Mouse (Mus musculus) spleen, postnatal 14 days (tissue): ENCODE measurements at regions not wholly inside any gene's neighbourhood (a gene's known extent, or its start where the extent isn't known, plus 50 kb on each side); places are given as distances from the start of the nearest gene placed in this dataset.
"Not testable (repeated sequence)": the region's sequence is repeated elsewhere in the genome, so short reads cannot be mapped to it uniquely, and the experiment has no call there.

Source experiments
- DNase-seq, 2 experiments: peaks; one replicate each; pipeline ENCODE4 v3.0.0; 2021 to 2022; ENCODE audit warnings: low spot score in 2 of 2

- DNase-seq, result not testable (repeated sequence)
Measured at GRCm38 (mm10) chr6:47679946-47680345, 84.8 kb upstream of the Ezh2 start.

- DNase-seq, result peak in 1 of 2 experiments; percentile 40
Measured at GRCm38 (mm10) chr6:47672741-47673140, 77.6 kb upstream of the Ezh2 start.

DNA sequence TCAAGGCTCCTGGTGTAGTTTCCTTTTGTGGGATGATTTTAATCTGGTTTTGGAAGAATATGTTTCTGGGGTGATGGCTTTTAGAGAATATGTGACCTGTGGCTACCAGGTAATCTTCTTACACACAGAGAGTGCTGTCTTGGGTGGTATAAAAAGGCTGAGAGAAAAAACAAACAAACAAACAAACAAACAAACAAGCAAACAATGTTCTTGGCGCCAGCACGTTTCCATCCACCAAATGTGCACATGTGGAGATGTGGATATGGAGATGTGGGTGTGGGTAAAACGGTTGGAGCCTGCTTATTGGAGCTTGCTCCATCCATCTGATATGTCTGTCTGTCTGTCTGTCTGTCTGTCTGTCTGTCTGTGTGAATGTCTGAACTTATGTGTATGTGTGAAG is 57.7 kb upstream of the Ezh2 start:
- peak in 1 of 2 experiments; percentile 18 for DNase-seq

DNA sequence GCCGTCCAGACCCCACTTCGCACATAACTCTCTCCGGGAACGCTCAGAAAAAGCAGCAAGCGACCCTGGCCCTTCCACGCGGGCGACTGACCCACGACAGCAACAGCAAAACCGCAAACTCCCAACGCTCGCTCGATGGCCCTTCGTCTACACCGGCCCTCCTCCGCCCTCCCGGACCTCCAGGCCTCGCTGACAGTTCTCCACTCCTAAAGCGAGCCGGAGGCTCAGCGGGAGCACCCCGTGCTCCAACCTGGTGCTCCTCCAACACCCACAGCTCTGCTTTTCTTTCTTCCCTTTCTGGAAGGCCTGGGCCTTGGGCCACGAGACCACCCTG is 56.2 kb upstream of the Ezh2 start:
- DNase-seq, result not testable (repeated sequence)

DNA sequence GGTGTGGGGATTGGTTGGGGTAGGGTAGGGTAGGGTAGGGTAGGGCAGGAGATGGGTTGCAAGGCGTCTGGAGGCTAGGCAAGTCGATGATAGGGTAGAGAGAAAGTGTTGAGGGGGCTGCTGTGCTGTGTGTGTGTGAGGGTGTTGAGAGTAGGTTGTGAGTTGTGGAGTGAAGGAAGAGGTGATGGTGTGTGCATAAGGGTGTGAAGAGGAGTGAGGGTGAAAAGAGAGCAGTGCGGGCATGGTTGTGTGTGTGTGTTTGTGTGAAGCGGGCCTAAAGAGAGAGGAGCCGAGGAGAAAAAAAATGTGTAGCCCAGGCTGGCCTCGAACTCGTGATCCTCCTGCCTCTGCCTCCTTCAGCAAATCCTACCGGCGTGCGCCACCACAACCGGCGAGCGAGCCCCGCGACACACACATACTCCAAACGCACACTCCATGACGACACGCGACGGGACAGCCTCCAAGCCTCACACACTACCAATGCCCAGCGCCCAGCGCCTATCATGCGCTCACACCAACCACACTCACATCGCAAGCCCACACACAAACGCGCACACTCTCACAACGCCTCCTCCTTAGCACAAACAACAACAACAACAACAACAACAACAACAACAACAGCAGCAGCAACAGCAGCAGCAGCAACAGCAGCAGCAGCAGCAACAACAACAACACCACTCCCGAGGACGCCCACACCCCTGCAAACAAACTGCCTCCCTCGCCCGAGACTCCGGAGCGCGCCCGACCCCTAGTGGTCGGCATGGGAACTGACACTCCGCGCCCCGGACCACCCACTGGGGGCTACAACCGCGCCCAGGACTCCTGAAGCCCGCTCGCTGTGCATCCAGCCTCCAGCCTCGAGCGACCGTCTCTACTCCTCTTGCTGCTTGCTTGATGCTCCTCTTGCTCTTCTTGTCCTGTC is 55.6 kb upstream of the Ezh2 start:
- DNase-seq, result peak; percentile 80 to 91

- DNase-seq, result peak in 1 of 2 experiments; percentile 2
Measured at GRCm38 (mm10) chr6:47649961-47650360, 54.8 kb upstream of the Ezh2 start.

- DNase-seq, result no peak
Measured at GRCm38 (mm10) chr6:47649451-47649931, 54.4 kb upstream of the Ezh2 start.

DNA sequence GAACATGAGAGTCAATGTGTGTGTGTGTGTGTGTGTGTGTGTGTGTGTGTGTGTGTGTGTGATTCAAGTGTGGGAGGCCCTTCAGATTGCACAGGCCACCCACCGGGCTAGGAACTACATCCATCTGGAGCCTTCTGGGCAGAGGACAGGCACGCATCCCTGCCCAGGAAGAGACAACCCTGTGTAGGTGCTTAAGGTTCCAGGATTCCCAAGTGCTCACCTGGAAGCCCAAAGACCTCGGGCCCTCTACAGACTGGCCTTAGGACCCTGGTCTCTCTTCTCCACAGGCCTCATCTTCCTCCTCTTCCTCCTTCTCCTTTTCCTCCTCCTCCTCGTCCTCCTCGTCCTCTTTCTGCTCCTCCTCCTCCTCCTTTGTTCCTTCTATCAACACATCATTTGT is 53.8 kb upstream of the Ezh2 start:
- no peak for DNase-seq

GRCm38 (mm10) chr6:47648316-47648715 is 53.2 kb upstream of the Ezh2 start:
- DNase-seq, result no peak

GRCm38 (mm10) chr6:47647876-47648275 is 52.7 kb upstream of the Ezh2 start:
- DNase-seq, result no peak

- no peak for DNase-seq
Measured at GRCm38 (mm10) chr6:47646731-47647567, 51.8 kb upstream of the Ezh2 start.

GRCm38 (mm10) chr6:47646022-47646421 is 50.9 kb upstream of the Ezh2 start:
- no peak for DNase-seq
